Mouse (Mus musculus) CH12.LX (cell line): Measurements from ENCODE around the gene Abcf2.

Experiments
- CTCF ChIP-seq, 2 experiments: IDR thresholded peaks in 1 of 2; conservative IDR thresholded peaks in 1 of 2; 2 replicates each; pipeline ENCODE4 v1.5.1; 2011 to 2012; ENCODE audit warnings: low read depth in 2 of 2, low read length in 2 of 2, improper control_type of control experiment in 1 of 2, inconsistent platforms in 1 of 2, mild to moderate bottlenecking in 1 of 2, moderate library complexity in 1 of 2
- E2F4 ChIP-seq: IDR thresholded peaks from 2 replicates; pipeline ENCODE4 v1.6.1; 2011; ENCODE audit warnings: low read depth, low read length, improper control_type of control experiment; ENCODE audit not compliant: insufficient replicate concordance
- ELF1 ChIP-seq: IDR thresholded peaks from 2 replicates; pipeline ENCODE4 v1.6.1; 2014; ENCODE audit warnings: low read depth, mild to moderate bottlenecking, inconsistent platforms, low read length, improper control_type of control experiment
- EP300 ChIP-seq: IDR thresholded peaks from 2 replicates; pipeline ENCODE4 v1.6.1; 2011; ENCODE audit warnings: low read length, improper control_type of control experiment
- GABPA ChIP-seq: IDR thresholded peaks from 2 replicates; pipeline ENCODE4 v1.6.1; 2012; ENCODE audit warnings: low read depth, low read length, improper control_type of control experiment, inconsistent platforms; ENCODE audit not compliant: insufficient replicate concordance
- JUN ChIP-seq: IDR thresholded peaks from 2 replicates; pipeline ENCODE4 v1.6.1; 2011; ENCODE audit warnings: low read depth, mild to moderate bottlenecking, low read length, improper control_type of control experiment, moderate library complexity; ENCODE audit not compliant: insufficient read depth
- KAT2A ChIP-seq: IDR thresholded peaks from 2 replicates; pipeline ENCODE4 v1.6.1; 2012; ENCODE audit warnings: low read length, improper control_type of control experiment, inconsistent platforms; ENCODE audit not compliant: insufficient replicate concordance
- POLR2A ChIP-seq: IDR thresholded peaks from 2 replicates; pipeline ENCODE4 v1.6.1; 2011; ENCODE audit warnings: low read depth, mild to moderate bottlenecking, improper control_type of control experiment, low read length
- RCOR1 ChIP-seq: conservative IDR thresholded peaks from 2 replicates; pipeline ENCODE4 v1.6.1; 2012; ENCODE audit warnings: low read depth, mild to moderate bottlenecking, inconsistent platforms, low read length, improper control_type of control experiment
- SIN3A ChIP-seq: IDR thresholded peaks from 2 replicates; pipeline ENCODE4 v1.6.1; 2012; ENCODE audit warnings: low read length, improper control_type of control experiment, inconsistent platforms
- USF1 ChIP-seq: IDR thresholded peaks from 2 replicates; pipeline ENCODE4 v1.6.1; 2014; ENCODE audit warnings: low read depth, mild to moderate bottlenecking, inconsistent platforms, low read length, improper control_type of control experiment
- ZC3H11A ChIP-seq: IDR thresholded peaks from 2 replicates; pipeline ENCODE4 v1.6.1; 2012; ENCODE audit warnings: low read depth, mild to moderate bottlenecking, inconsistent platforms, low read length, improper control_type of control experiment
- ZKSCAN1 ChIP-seq: IDR thresholded peaks from 2 replicates; pipeline ENCODE4 v1.6.1; 2012; ENCODE audit warnings: low read depth, inconsistent platforms, low read length, improper control_type of control experiment, borderline replicate concordance
- ZNF384 ChIP-seq: IDR thresholded peaks from 2 replicates; pipeline ENCODE4 v1.6.1; 2012; ENCODE audit warnings: low read depth, low read length, improper control_type of control experiment, inconsistent platforms

DNA sequence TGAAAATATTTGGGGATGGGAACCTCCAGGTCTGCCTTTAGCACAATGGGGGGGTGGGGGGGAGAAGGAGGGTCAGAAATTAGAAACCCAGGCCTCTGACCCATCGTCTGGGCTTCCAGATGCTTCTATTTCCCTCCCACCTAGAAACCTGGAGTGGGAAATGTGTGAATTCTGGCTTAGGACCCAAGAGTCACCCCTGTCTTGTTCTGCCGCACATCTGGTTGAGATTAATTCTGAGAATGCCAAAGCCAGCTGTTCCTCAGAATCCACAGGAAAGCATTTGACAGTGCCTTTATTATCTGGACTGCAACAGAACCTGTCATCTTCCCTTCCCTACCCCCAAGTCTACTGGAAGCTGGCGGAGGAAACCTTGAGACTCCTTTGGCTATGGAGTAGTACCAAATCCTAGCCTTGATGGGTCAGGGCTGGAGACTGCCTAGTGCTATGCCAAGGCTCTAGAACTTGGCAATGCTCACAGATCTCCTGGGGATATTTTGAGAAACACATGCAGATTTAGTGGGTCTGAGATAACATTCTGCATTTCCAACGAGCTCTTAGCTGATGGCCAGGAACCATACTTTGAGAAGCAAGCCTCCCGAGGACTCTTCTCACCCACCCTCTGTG is 23.5 kb downstream of the Abcf2 start:
- TF ChIP-seq ZNF384 (no peak), CTCF (conservative IDR thresholded peaks at IDR 0.05 in 1 of 2, IDR thresholded peaks at IDR 0.05 in 1 of 2; ENCODE audit: low read depth in 2 of 2, low read length in 2 of 2) (no peak), ZC3H11A (no peak), ELF1 (no peak), POLR2A (no peak), RCOR1 (no peak), ZKSCAN1 (no peak), KAT2A (no peak), USF1 (no peak), E2F4 (no peak), GABPA (no peak), JUN (no peak), SIN3A (no peak), EP300 (no peak)
